Mouse (Mus musculus): ENCODE data around the gene Sgsm3. TPM values are rescaled to one million over a fixed set of nuclear protein-coding genes. Genes with fewer than 3 reads are reported as not detected.

Gene Sgsm3
- polyA plus RNA-seq, 1 experiment from 2014 or later: 39.9 TPM

- no peaks in the 10 kb centered on the region for H3K27me3 ChIP-seq (ENCODE audit: insufficient read depth, poor library complexity, severe bottlenecking)
- no peaks in the 10 kb centered on the region for H3K9me3 ChIP-seq
- no peak overlapping the region for H3K4me3 ChIP-seq
- DNase-seq (ENCODE audit: low spot score): no peak
- H3K36me3 ChIP-seq: no peaks in the 10 kb centered on the region
- peaks cover 48% of the 10 kb centered on the region for H3K4me1 ChIP-seq (replicated peaks)
- 0 out of 2 replicates have a peak overlapping the region, but pooled peaks have one; percentile 23 for H3K27ac ChIP-seq
- WGBS: 75% methylated on average over 12 of the region's 12 CpGs
Measured at GRCm38 (mm10) chr15:81035417-81036162, 58.0 kb downstream of the Sgsm3 start.

- DNase-seq (ENCODE audit: low spot score): no peak
- no peaks in the 10 kb centered on the region for H3K9me3 ChIP-seq
- no peak overlapping the region for H3K27ac ChIP-seq
- H3K36me3 ChIP-seq: peaks cover 4% of the 10 kb centered on the region
- 90% methylated on average over 5 of the region's 5 CpGs for WGBS
- H3K27me3 ChIP-seq (ENCODE audit: insufficient read depth, poor library complexity, severe bottlenecking): no peaks in the 10 kb centered on the region
- H3K4me1 ChIP-seq (replicated peaks): peaks cover 36% of the 10 kb centered on the region
- no peak overlapping the region for H3K4me3 ChIP-seq
Measured at GRCm38 (mm10) chr15:81038419-81038818, 60.9 kb downstream of the Sgsm3 start.

DNA sequence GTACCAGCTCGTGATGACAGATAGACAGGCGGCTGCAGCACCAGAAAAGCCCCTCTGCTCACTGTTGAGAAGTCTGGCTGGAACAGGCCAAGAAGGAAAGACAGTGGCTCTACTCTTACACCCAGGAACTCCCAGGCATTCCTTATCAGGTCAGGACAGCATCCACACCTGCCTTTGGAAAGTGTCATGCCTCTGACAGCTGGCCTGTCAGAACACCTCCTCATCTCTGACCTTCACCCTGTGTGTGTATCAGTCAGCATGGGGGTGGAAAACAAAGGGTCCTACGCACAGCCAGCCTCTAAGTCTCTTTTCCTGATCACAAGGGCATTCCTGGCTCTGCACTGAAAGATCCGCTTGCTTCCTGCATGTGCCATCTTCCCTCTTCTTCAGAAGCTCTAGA, 64.2 kb downstream of the Sgsm3 start:
- Histone ChIP-seq H3K36me3 (peaks cover 21% of the 10 kb centered on the region), H3K4me1 (replicated peaks) (peaks cover 16% of the 10 kb centered on the region), H3K27me3 (ENCODE audit: insufficient read depth, poor library complexity, severe bottlenecking) (no peaks in the 10 kb centered on the region), H3K4me3 (no peak overlapping the region), H3K9me3 (no peaks in the 10 kb centered on the region), H3K27ac (no peak overlapping the region)
- DNase-seq (ENCODE audit: low spot score): no peak
- WGBS: 77% methylated on average over 4 of the region's 4 CpGs

DNA sequence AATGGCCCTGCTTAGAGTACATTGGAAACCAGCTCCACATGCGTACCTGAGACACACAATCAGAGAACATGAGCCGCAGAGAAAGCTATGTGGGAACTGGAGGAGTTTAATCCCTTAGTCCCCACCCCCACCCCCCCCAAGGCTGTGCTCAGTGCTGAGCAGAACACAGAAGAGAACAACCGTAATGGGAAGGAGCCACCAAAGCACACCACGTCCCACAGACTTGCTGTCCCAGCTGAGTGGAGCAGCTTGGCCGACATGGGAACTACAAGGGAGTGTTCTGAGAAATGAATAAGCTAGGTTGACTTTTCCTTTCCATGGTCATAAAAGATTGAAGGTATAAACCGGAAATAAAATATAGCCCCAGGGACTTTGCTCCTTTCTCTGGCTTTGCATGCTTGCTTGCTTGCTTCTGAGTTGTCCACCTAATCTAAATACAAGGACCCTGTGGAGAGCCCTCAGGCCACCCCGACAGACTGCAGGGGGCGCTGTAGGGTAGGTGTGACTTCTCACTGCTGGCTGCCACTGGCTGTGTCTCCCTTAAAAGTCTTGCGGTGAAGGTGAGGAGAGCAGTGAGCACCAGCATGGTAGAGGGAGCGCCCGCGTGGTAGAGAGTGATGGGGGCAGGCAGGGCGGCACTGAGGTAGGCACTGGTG, 64.8 kb downstream of the Sgsm3 start:
- Histone ChIP-seq H3K9me3 (no peaks in the 10 kb centered on the region), H3K4me1 (replicated peaks) (peaks cover 16% of the 10 kb centered on the region), H3K27ac (no peak overlapping the region), H3K4me3 (no peak overlapping the region), H3K27me3 (ENCODE audit: insufficient read depth, poor library complexity, severe bottlenecking) (no peaks in the 10 kb centered on the region), H3K36me3 (peaks cover 21% of the 10 kb centered on the region)
- DNase-seq (ENCODE audit: low spot score): peak; percentile 27
- 70% methylated on average over 13 of the region's 13 CpGs for WGBS

- DNase-seq (ENCODE audit: low spot score): no peak
- Histone ChIP-seq H3K27ac (no peak overlapping the region), H3K36me3 (peaks cover 21% of the 10 kb centered on the region), H3K27me3 (ENCODE audit: insufficient read depth, poor library complexity, severe bottlenecking) (no peaks in the 10 kb centered on the region), H3K4me1 (replicated peaks) (peaks cover 16% of the 10 kb centered on the region), H3K9me3 (no peaks in the 10 kb centered on the region), H3K4me3 (no peak overlapping the region)
- WGBS: 91% methylated on average over 9 of the region's 9 CpGs
Measured at GRCm38 (mm10) chr15:81044446-81044845, 66.9 kb downstream of the Sgsm3 start.

DNA sequence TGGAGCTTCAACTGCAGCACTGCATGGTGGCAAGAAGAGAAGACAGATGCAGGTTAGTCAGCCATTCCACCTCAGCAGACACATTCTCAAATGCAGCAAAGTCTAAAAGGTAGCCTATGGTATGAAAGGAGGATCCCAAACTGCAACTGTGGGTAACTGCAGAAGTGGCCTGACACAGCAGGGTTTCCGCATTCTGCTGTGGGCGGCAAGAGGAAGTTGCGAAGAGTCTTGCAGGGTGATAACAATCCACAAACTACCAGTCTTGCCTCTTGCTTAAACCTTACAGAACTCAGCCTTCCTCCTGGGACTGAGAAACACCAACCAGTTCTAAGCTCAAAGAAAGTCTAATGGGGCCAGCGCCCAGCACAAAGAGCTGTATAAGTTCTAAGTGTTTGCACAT, 67.8 kb downstream of the Sgsm3 start:
- H3K9me3 ChIP-seq: no peaks in the 10 kb centered on the region
- H3K27ac ChIP-seq: no peak overlapping the region
- no peaks in the 10 kb centered on the region for H3K27me3 ChIP-seq (ENCODE audit: insufficient read depth, poor library complexity, severe bottlenecking)
- H3K36me3 ChIP-seq: peaks cover 21% of the 10 kb centered on the region
- no peak overlapping the region for H3K4me3 ChIP-seq
- DNase-seq (ENCODE audit: low spot score): no peak
- WGBS: 89% methylated on average over 4 of the region's 4 CpGs
- H3K4me1 ChIP-seq (replicated peaks): peaks cover 16% of the 10 kb centered on the region

GRCm38 (mm10) chr15:81046061-81046460, 68.5 kb downstream of the Sgsm3 start:
- Histone ChIP-seq H3K27me3 (ENCODE audit: insufficient read depth, poor library complexity, severe bottlenecking) (no peaks in the 10 kb centered on the region), H3K4me3 (no peak overlapping the region), H3K4me1 (replicated peaks) (peaks cover 16% of the 10 kb centered on the region), H3K9me3 (no peaks in the 10 kb centered on the region), H3K36me3 (peaks cover 21% of the 10 kb centered on the region), H3K27ac (no peak overlapping the region)
- WGBS: 94% methylated on average over 7 of the region's 7 CpGs
- no peak for DNase-seq (ENCODE audit: low spot score)

- no peak overlapping the region for H3K27ac ChIP-seq
- H3K36me3 ChIP-seq: peaks cover 21% of the 10 kb centered on the region
- H3K4me3 ChIP-seq: no peak overlapping the region
- WGBS: 73% methylated on average over 10 of the region's 10 CpGs
- H3K9me3 ChIP-seq: no peaks in the 10 kb centered on the region
- no peaks in the 10 kb centered on the region for H3K27me3 ChIP-seq (ENCODE audit: insufficient read depth, poor library complexity, severe bottlenecking)
- peaks cover 11% of the 10 kb centered on the region for H3K4me1 ChIP-seq (replicated peaks)
- no peak for DNase-seq (ENCODE audit: low spot score)
Measured at GRCm38 (mm10) chr15:81047497-81047896, 69.9 kb downstream of the Sgsm3 start.

DNA sequence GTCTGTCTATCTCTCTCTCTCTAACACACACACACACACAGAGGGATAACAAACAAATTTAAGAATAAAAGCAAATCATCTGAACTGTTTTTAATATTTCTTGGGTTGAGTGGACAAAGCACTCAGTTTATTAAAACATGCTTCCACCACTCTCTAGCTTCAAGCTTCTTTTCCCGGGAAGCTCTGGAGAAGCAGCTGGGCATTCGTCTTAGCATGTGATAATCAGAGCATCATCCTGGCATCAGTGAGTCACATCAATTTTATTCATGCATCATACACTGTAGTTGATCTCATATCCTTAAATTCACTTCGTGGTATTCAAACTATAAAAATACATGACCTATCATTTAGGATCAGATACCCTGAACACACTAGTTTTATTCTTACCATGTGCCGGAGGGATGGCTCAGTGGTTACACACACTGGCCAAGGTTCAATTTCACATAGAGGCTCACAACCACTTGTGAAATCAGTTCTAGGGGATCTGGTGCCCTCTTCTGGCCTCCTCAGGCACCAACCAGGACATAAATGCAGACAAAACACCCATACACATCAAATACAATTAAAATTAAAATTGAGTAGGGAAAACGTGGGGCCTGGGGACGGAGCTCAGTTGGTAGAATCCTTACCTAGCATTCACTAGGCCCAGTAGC, 72.0 kb downstream of the Sgsm3 start:
- no peak overlapping the region for H3K27ac ChIP-seq
- no peak for DNase-seq (ENCODE audit: low spot score)
- H3K9me3 ChIP-seq: no peaks in the 10 kb centered on the region
- H3K4me1 ChIP-seq (replicated peaks): no peaks in the 10 kb centered on the region
- WGBS: 76% methylated on average over 6 of the region's 6 CpGs
- no peak overlapping the region for H3K4me3 ChIP-seq
- H3K27me3 ChIP-seq (ENCODE audit: insufficient read depth, poor library complexity, severe bottlenecking): no peaks in the 10 kb centered on the region
- H3K36me3 ChIP-seq: peaks cover 8% of the 10 kb centered on the region

GRCm38 (mm10) chr15:81050488-81050887, 72.9 kb downstream of the Sgsm3 start:
- H3K9me3 ChIP-seq: no peaks in the 10 kb centered on the region
- no peak overlapping the region for H3K4me3 ChIP-seq
- WGBS: 77% methylated on average over 3 of the region's 3 CpGs
- H3K4me1 ChIP-seq (replicated peaks): no peaks in the 10 kb centered on the region
- DNase-seq (ENCODE audit: low spot score): no peak
- no peaks in the 10 kb centered on the region for H3K36me3 ChIP-seq
- H3K27ac ChIP-seq: no peak overlapping the region
- no peaks in the 10 kb centered on the region for H3K27me3 ChIP-seq (ENCODE audit: insufficient read depth, poor library complexity, severe bottlenecking)

DNA sequence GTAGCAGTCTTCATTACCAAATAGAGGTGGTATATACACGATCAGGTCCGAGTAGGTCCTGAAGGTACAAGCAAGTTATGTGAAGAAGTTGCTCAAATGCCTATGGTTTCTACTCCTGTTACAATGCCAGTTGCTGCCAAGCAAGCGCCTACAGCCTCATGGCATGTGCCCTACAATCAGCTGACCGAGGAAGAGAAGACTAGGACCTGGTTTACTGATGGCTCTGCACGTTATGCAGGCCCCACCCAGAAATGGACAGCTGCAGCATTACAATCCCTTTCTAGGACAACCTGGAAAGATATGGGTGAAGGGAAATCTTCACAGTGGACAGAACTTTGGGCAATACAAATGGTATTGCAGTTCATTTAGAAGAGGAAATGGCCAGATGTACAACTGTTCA, 74.9 kb downstream of the Sgsm3 start:
- no peaks in the 10 kb centered on the region for H3K36me3 ChIP-seq
- H3K27me3 ChIP-seq (ENCODE audit: insufficient read depth, poor library complexity, severe bottlenecking): no peaks in the 10 kb centered on the region
- peaks cover 5% of the 10 kb centered on the region; the same call in 1 of the 2 replicates for H3K4me1 ChIP-seq (replicated peaks)
- H3K4me3 ChIP-seq: no peak overlapping the region
- 95% methylated on average over 5 of the region's 5 CpGs for WGBS
- H3K9me3 ChIP-seq: no peaks in the 10 kb centered on the region
- no peak for DNase-seq (ENCODE audit: low spot score)
- H3K27ac ChIP-seq: no peak overlapping the region

GRCm38 (mm10) chr15:81055488-81055887, 77.9 kb downstream of the Sgsm3 start:
- DNase-seq (ENCODE audit: low spot score): no peak
- Histone ChIP-seq H3K4me3 (no peak overlapping the region), H3K4me1 (replicated peaks) (peaks cover 5% of the 10 kb centered on the region; the same call in 1 of the 2 replicates), H3K9me3 (no peaks in the 10 kb centered on the region), H3K27ac (no peak overlapping the region), H3K27me3 (ENCODE audit: insufficient read depth, poor library complexity, severe bottlenecking) (no peaks in the 10 kb centered on the region), H3K36me3 (no peaks in the 10 kb centered on the region)
- WGBS: 89% methylated on average over 2 of the region's 2 CpGs

- H3K27ac ChIP-seq: no peak overlapping the region
- no peaks in the 10 kb centered on the region for H3K27me3 ChIP-seq (ENCODE audit: insufficient read depth, poor library complexity, severe bottlenecking)
- H3K9me3 ChIP-seq: no peaks in the 10 kb centered on the region
- H3K4me1 ChIP-seq (replicated peaks): peaks cover 17% of the 10 kb centered on the region
- no peak for DNase-seq (ENCODE audit: low spot score)
- no peak overlapping the region for H3K4me3 ChIP-seq
- 0 out of 2 replicates have a peak, but pooled peaks cover 3% of the 10 kb centered on the region for H3K36me3 ChIP-seq
- WGBS: 93% methylated on average over 5 of the region's 5 CpGs
Measured at GRCm38 (mm10) chr15:81057736-81058135, 80.2 kb downstream of the Sgsm3 start.
